Mouse (Mus musculus) heart, embryonic 15.5 days (tissue): ENCODE data around the gene Ccdc162. TPM values are rescaled to one million over a fixed set of nuclear protein-coding genes. Genes with fewer than 3 reads are reported as not detected.
A peak's percentile ranks its signal among the peaks of the same experiment; 100 is the strongest.

ENCODE experiments used
- ATAC-seq: fragments of 200-750 bp; cut with Nextera tagmentation; replicated peaks from 2 replicates; pipeline ENCODE4 v1.8.0; 2017; ENCODE audit warnings: low read depth, moderate TSS enrichment; ENCODE audit not compliant: insufficient number of reproducible peaks, insufficient read depth, low FRiP score
- H3K27ac ChIP-seq: fragments of 300-500 bp; sonication (generic); 2 replicates; pipeline ENCODE4 v1.5.1; 2015; ENCODE audit warnings: mild to moderate bottlenecking, inconsistent platforms
- H3K27me3 ChIP-seq: fragments of 300-500 bp; sonication (generic); 2 replicates; pipeline ENCODE4 v1.6.1; 2015; ENCODE audit warnings: inconsistent platforms
- H3K36me3 ChIP-seq: fragments of 300-500 bp; sonication (generic); 2 replicates; pipeline ENCODE4 v1.6.1; 2015; ENCODE audit warnings: mild to moderate bottlenecking, inconsistent platforms
- H3K4me1 ChIP-seq: fragments of 300-500 bp; sonication (generic); replicated peaks from 2 replicates; pipeline ENCODE4 v1.6.1; 2015; ENCODE audit warnings: inconsistent platforms
- H3K4me2 ChIP-seq: fragments of 300-500 bp; sonication (generic); 2 replicates; pipeline ENCODE4 v1.6.1; 2015; ENCODE audit warnings: inconsistent platforms, mild to moderate bottlenecking, moderate library complexity
- H3K4me3 ChIP-seq: fragments of 300-500 bp; sonication (generic); 2 replicates; pipeline ENCODE4 v1.5.1; 2015; ENCODE audit warnings: mild to moderate bottlenecking, inconsistent platforms
- H3K9ac ChIP-seq: fragments of 300-500 bp; sonication (generic); 2 replicates; pipeline ENCODE4 v1.6.1; 2015; ENCODE audit warnings: mild to moderate bottlenecking, inconsistent platforms
- H3K9me3 ChIP-seq: fragments of 300-500 bp; sonication (generic); replicated peaks from 2 replicates; pipeline ENCODE4 v1.6.1; 2016; ENCODE audit warnings: inconsistent platforms
- WGBS: fragments of 180-500 bp; shearing (Covaris S2); methylation state at CpG from one replicate; pipeline ENCODE4 v1.1.7; 2015; ENCODE audit warnings: mixed read lengths; 5-methylcytosine and 5-hydroxymethylcytosine counted together
- polyA plus RNA-seq: library from polyadenylated mRNA; unstranded; fragments of >200 nt; fragmentation: Nextera tagmentation; extraction: Ambion mirVana; gene quantifications from 2 replicates; pipeline ENCODE4 v1.2.1, GENCODE M21; 2015

Ccdc162 gene
- polyA plus RNA-seq, 1 experiment from 2014 or later = 0.26 TPM

- WGBS = 68% methylated on average over 11 of the region's 11 CpGs
- H3K4me1 ChIP-seq = no peaks in the 10 kb centered on the region
- no peaks in the 10 kb centered on the region for H3K27me3 ChIP-seq
- no peaks in the 10 kb centered on the region for H3K9me3 ChIP-seq
- H3K27ac ChIP-seq = no peak overlapping the region
- H3K9ac ChIP-seq = no peak overlapping the region
- H3K4me2 ChIP-seq = no peak overlapping the region
- no peak overlapping the region for H3K4me3 ChIP-seq
- H3K36me3 ChIP-seq = no peaks in the 10 kb centered on the region
- no peak for ATAC-seq
Measured at GRCm38 (mm10) chr10:41697040-41697439, 19.4 kb downstream of the Ccdc162 start.

GRCm38 (mm10) chr10:41690978-41691377 lies 25.5 kb downstream of the Ccdc162 start:
- Histone ChIP-seq H3K36me3 (no peaks in the 10 kb centered on the region), H3K4me2 (no peak overlapping the region), H3K9ac (no peak overlapping the region), H3K27me3 (no peaks in the 10 kb centered on the region), H3K4me1 (peaks cover 5% of the 10 kb centered on the region; the same call in 1 of the 2 replicates), H3K9me3 (no peaks in the 10 kb centered on the region), H3K27ac (no peak overlapping the region), H3K4me3 (no peak overlapping the region)
- no peak for ATAC-seq
- 51% methylated on average over 4 of the region's 4 CpGs for whole genome bisulfite sequencing

GRCm38 (mm10) chr10:41689941-41690887 lies 26.2 kb downstream of the Ccdc162 start:
- Histone ChIP-seq H3K9ac (peak overlapping the region; percentile 46), H3K4me3 (peak overlapping the region; percentile 50), H3K4me2 (peak overlapping the region; percentile 75), H3K9me3 (no peaks in the 10 kb centered on the region), H3K36me3 (no peaks in the 10 kb centered on the region), H3K27ac (no peak overlapping the region), H3K4me1 (peaks cover 5% of the 10 kb centered on the region; the same call in 1 of the 2 replicates), H3K27me3 (0 out of 2 replicates have a peak, but pooled peaks cover 4% of the 10 kb centered on the region)
- no peak for ATAC-seq
- WGBS = 23% methylated on average over 24 of the region's 24 CpGs

GRCm38 (mm10) chr10:41684548-41684996 lies 31.9 kb downstream of the Ccdc162 start:
- WGBS = 2% methylated on average over 21 of the region's 21 CpGs
- ATAC-seq = no peak
- Histone ChIP-seq H3K36me3 (no peaks in the 10 kb centered on the region), H3K27me3 (0 out of 2 replicates have a peak, but pooled peaks cover 9% of the 10 kb centered on the region), H3K4me2 (peak overlapping the region; percentile 61), H3K27ac (no peak overlapping the region), H3K9ac (peak overlapping the region; percentile 15; the same call in 1 of the 2 replicates), H3K4me1 (peaks cover 10% of the 10 kb centered on the region), H3K9me3 (no peaks in the 10 kb centered on the region), H3K4me3 (peak overlapping the region; percentile 34)

- Histone ChIP-seq H3K4me1 (peaks cover 20% of the 10 kb centered on the region), H3K4me2 (no peak overlapping the region), H3K9ac (no peak overlapping the region), H3K27ac (no peak overlapping the region), H3K4me3 (no peak overlapping the region), H3K36me3 (no peaks in the 10 kb centered on the region), H3K27me3 (0 out of 2 replicates have a peak, but pooled peaks cover 9% of the 10 kb centered on the region), H3K9me3 (no peaks in the 10 kb centered on the region)
- ATAC-seq = 0 out of 2 replicates have a peak, but pooled peaks have one; percentile 19
- WGBS = 35% methylated on average over 16 of the region's 16 CpGs
Measured at GRCm38 (mm10) chr10:41682546-41683393, 33.7 kb downstream of the Ccdc162 start.

- H3K27ac ChIP-seq = 0 out of 2 replicates have a peak overlapping the region, but pooled peaks have one; percentile 25
- WGBS = 29% methylated on average over 18 of the region's 18 CpGs
- ATAC-seq = peak; percentile 47; the same call in 1 of the 2 replicates
- no peaks in the 10 kb centered on the region for H3K9me3 ChIP-seq
- H3K9ac ChIP-seq = no peak overlapping the region
- H3K36me3 ChIP-seq = no peaks in the 10 kb centered on the region
- no peaks in the 10 kb centered on the region for H3K27me3 ChIP-seq
- peak overlapping the region; percentile 25 for H3K4me3 ChIP-seq
- peaks cover 18% of the 10 kb centered on the region for H3K4me1 ChIP-seq
- H3K4me2 ChIP-seq = peak overlapping the region; percentile 59
Measured at GRCm38 (mm10) chr10:41678746-41679360, 37.6 kb downstream of the Ccdc162 start.

- H3K9ac ChIP-seq = no peak overlapping the region
- no peaks in the 10 kb centered on the region for H3K9me3 ChIP-seq
- 53% methylated on average over 8 of the region's 8 CpGs for WGBS
- no peak overlapping the region for H3K4me2 ChIP-seq
- no peak for ATAC-seq
- H3K27me3 ChIP-seq = no peaks in the 10 kb centered on the region
- no peak overlapping the region for H3K4me3 ChIP-seq
- H3K4me1 ChIP-seq = peaks cover 16% of the 10 kb centered on the region
- no peaks in the 10 kb centered on the region for H3K36me3 ChIP-seq
- H3K27ac ChIP-seq = no peak overlapping the region
Measured at GRCm38 (mm10) chr10:41677396-41677795, 39.0 kb downstream of the Ccdc162 start.

GRCm38 (mm10) chr10:41676661-41677061 lies 39.8 kb downstream of the Ccdc162 start:
- no peak overlapping the region for H3K9ac ChIP-seq
- no peak overlapping the region for H3K4me3 ChIP-seq
- H3K4me1 ChIP-seq = peaks cover 14% of the 10 kb centered on the region
- H3K4me2 ChIP-seq = no peak overlapping the region
- no peaks in the 10 kb centered on the region for H3K36me3 ChIP-seq
- H3K27me3 ChIP-seq = no peaks in the 10 kb centered on the region
- no peak for ATAC-seq
- WGBS = 59% methylated on average over 6 of the region's 6 CpGs
- H3K9me3 ChIP-seq = no peaks in the 10 kb centered on the region
- no peak overlapping the region for H3K27ac ChIP-seq

- Histone ChIP-seq H3K9ac (no peak overlapping the region), H3K4me2 (no peak overlapping the region), H3K27ac (no peak overlapping the region), H3K4me3 (no peak overlapping the region), H3K27me3 (no peaks in the 10 kb centered on the region), H3K36me3 (no peaks in the 10 kb centered on the region), H3K9me3 (no peaks in the 10 kb centered on the region), H3K4me1 (peaks cover 14% of the 10 kb centered on the region)
- 79% methylated on average over 6 of the region's 6 CpGs for WGBS
- ATAC-seq = no peak
Measured at GRCm38 (mm10) chr10:41675842-41676571, 40.4 kb downstream of the Ccdc162 start.

GRCm38 (mm10) chr10:41675243-41675642 lies 41.2 kb downstream of the Ccdc162 start:
- H3K27ac ChIP-seq = no peak overlapping the region
- 58% methylated on average over 6 of the region's 6 CpGs for WGBS
- H3K9me3 ChIP-seq = no peaks in the 10 kb centered on the region
- peaks cover 14% of the 10 kb centered on the region for H3K4me1 ChIP-seq
- no peaks in the 10 kb centered on the region for H3K27me3 ChIP-seq
- no peak for ATAC-seq
- no peaks in the 10 kb centered on the region for H3K36me3 ChIP-seq
- no peak overlapping the region for H3K9ac ChIP-seq
- no peak overlapping the region for H3K4me3 ChIP-seq
- H3K4me2 ChIP-seq = no peak overlapping the region
